In the genomic region with DNA sequence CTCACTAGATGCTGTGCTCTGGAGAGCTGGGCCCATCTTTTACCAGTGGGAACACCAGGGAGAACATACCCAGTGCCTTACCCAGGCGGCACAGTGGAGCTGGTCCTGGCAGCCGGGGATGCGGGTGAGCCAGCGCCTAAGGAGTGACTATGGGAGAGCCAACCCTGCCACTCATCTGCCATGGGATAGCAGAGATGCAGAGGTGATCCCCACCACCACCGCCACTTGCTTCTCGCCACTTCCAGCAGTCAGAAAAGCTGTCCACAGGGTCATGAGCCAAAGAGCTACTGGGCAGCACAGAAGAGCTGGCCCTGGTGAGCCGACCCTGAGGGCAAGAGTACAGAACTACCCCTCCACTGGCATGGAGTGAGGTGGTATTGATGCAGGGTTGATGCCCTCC, we compare ENCODE assay signal across 26 mouse cellular contexts. TPM values are rescaled to one million over a fixed set of nuclear protein-coding genes. Genes with fewer than 3 reads are reported as not detected.
DNase-seq lines count a peak whose midpoint lies in the region; ATAC-seq and TF ChIP-seq lines count a peak whose summit lies in the region.
"Had no signal": no experiment of that assay in that cellular context is flagged by ENCODE, and none has a peak within 500 bp of the region (broad histone marks: within the 10 kb centered on the region; RNA-seq: fewer than 3 reads in every experiment).

No protein-coding gene starts in this region.

- no peaks in the 10 kb centered on the region for H3K27me3 ChIP-seq in heart, embryonic 15.5 days
- H3K27me3 ChIP-seq in heart, adult 2 months (ENCODE audit: control insufficient read depth, insufficient read depth, low read length): no peaks in the 10 kb centered on the region
- no peaks in the 10 kb centered on the region; the same call in 1 of the 2 replicates for H3K27me3 ChIP-seq in E14TG2a.4 (ENCODE audit: insufficient read depth, low read length)
- H3K27me3 ChIP-seq: CH12.LX; embryonic facial prominence, embryonic 12.5 days; forebrain, embryonic 13.5 days; forebrain, embryonic 15.5 days had no signal

- ATAC-seq in heart, embryonic 15.5 days (replicated peaks; ENCODE audit: insufficient number of reproducible peaks, insufficient read depth, low FRiP score, low read depth): peak; percentile 39; the same call in 1 of the 2 replicates
- ATAC-seq: activated CD4-positive, CD25-positive, alpha-beta regulatory T cell, adult 4 months; CD4-positive, CD25-positive, alpha-beta regulatory T cell, adult 4 months; forebrain, embryonic 13.5 days; forebrain, embryonic 15.5 days; forebrain, postnatal 0 days had no signal

- no peaks in the 10 kb centered on the region for H3K4me1 ChIP-seq in heart, embryonic 15.5 days (replicated peaks)
- H3K4me1 ChIP-seq in heart, adult 2 months (ENCODE audit: control insufficient read depth, insufficient read depth, low read length): no peaks in the 10 kb centered on the region
- peaks cover 4% of the 10 kb centered on the region; the same call in 1 of the 2 replicates for H3K4me1 ChIP-seq in E14TG2a.4 (replicated peaks; ENCODE audit: low read depth, low read length)
- H3K4me1 ChIP-seq: embryonic facial prominence, embryonic 10.5 days; embryonic facial prominence, embryonic 12.5 days; forebrain, embryonic 13.5 days; forebrain, embryonic 15.5 days had no signal

- H3K36me3 ChIP-seq in heart, embryonic 15.5 days: no peaks in the 10 kb centered on the region
- H3K36me3 ChIP-seq in heart, adult 2 months (ENCODE audit: control insufficient read depth, insufficient read depth, low read length): no peaks in the 10 kb centered on the region
- H3K36me3 ChIP-seq in E14TG2a.4 (ENCODE audit: insufficient read depth, low read length): no peaks in the 10 kb centered on the region
- H3K36me3 ChIP-seq: embryonic facial prominence, embryonic 10.5 days; embryonic facial prominence, embryonic 12.5 days; forebrain, embryonic 15.5 days had no signal

- TF ChIP-seq EP300 in heart, adult 2 months (IDR thresholded peaks at IDR 0.05; ENCODE audit: insufficient read depth, low read depth, low read length): no peak

- H3K27ac ChIP-seq in heart, embryonic 15.5 days: no peak overlapping the region
- H3K27ac ChIP-seq in heart, adult 2 months: no peak overlapping the region
- H3K27ac ChIP-seq: embryonic facial prominence, embryonic 10.5 days; embryonic facial prominence, embryonic 12.5 days; forebrain, embryonic 13.5 days; forebrain, embryonic 15.5 days had no signal

- H3K4me2 ChIP-seq in heart, embryonic 15.5 days: no peak overlapping the region
- H3K4me2 ChIP-seq: embryonic facial prominence, embryonic 12.5 days; forebrain, embryonic 13.5 days; forebrain, embryonic 15.5 days had no signal

- no peak overlapping the region for H3K4me3 ChIP-seq in heart, embryonic 15.5 days
- no peak overlapping the region for H3K4me3 ChIP-seq in heart, adult 2 months
- H3K4me3 ChIP-seq in E14TG2a.4 (replicated peaks; ENCODE audit: low read length): peak overlapping the region; percentile 29; the same call in 1 of the 2 replicates
- H3K4me3 ChIP-seq: embryonic facial prominence, embryonic 10.5 days; embryonic facial prominence, embryonic 12.5 days; forebrain, embryonic 13.5 days; forebrain, embryonic 15.5 days had no signal

- H3K79me2 ChIP-seq in heart, adult 2 months (replicated peaks; ENCODE audit: control insufficient read depth, insufficient read depth, low read length): no peaks in the 10 kb centered on the region

- WGBS in heart, embryonic 15.5 days: 88% methylated on average over 7 of the region's 7 CpGs
- WGBS in heart, adult 2 months: 84% methylated on average over 7 of the region's 7 CpGs

- no peak for TF ChIP-seq POLR2A in heart, adult 2 months (IDR thresholded peaks at IDR 0.05; ENCODE audit: insufficient read depth, low read depth, low read length)

- no peak overlapping the region for H3K9ac ChIP-seq in heart, embryonic 15.5 days
- H3K9ac ChIP-seq in heart, adult 2 months (ENCODE audit: low read depth, low read length): no peak overlapping the region
- H3K9ac ChIP-seq: embryonic facial prominence, embryonic 12.5 days; forebrain, embryonic 13.5 days; forebrain, embryonic 15.5 days; forebrain, postnatal 0 days had no signal

- no peaks in the 10 kb centered on the region for H3K9me3 ChIP-seq in heart, embryonic 15.5 days (replicated peaks)
- H3K9me3 ChIP-seq in E14TG2a.4 (ENCODE audit: low read length): no peaks in the 10 kb centered on the region
- H3K9me3 ChIP-seq: embryonic facial prominence, embryonic 10.5 days; embryonic facial prominence, embryonic 12.5 days; forebrain, embryonic 13.5 days; forebrain, embryonic 15.5 days had no signal

- no peak for TF ChIP-seq CTCF in heart, adult 2 months (IDR thresholded peaks at IDR 0.05)
- TF ChIP-seq CTCF in E14TG2a.4 (conservative IDR thresholded peaks at IDR 0.05; ENCODE audit: low read length): no peak

- intact Hi-C loops in heart, postnatal 36 days (cut with DNase I): no loop called here
- intact Hi-C loops in heart, adult 2 months (cut with DNase I): no loop called here

- peak; percentile 55 for DNase-seq in heart, adult 11 months
- DNase-seq in heart, postnatal 36 days: no peak
- no peak for DNase-seq in heart, adult 2 months
- no peak for DNase-seq in T-cell, adult 2 months (ENCODE audit: low spot score)
- DNase-seq: adrenal gland, adult 8-10 months; adrenal gland, postnatal 14 days; adrenal gland, postnatal 36 days; B cell, adult 2 months; cerebellum, adult 11-12 months; cerebellum, adult 2 months; cerebellum, adult 9-10 months; cerebellum, postnatal 10 days; cerebellum, postnatal 25 days; forebrain, postnatal 0 days had no signal

RNA-seq across cellular contexts. Expression of gene Kcnmb3, which starts 12.1 kb away (rescaled TPM):
- not detected for total RNA-seq in heart, postnatal 36 days (2021)
- not detected in 2 replicates for polyA plus RNA-seq in heart, embryonic 15.5 days (2015; fragmentation: Nextera tagmentation; extraction: Ambion mirVana)
- not detected for total RNA-seq in heart, adult 2 months (2021)
- polyA plus RNA-seq in heart, adult 2 months (2012; rRNA removed): not detected in 2 replicates
- total RNA-seq: adrenal gland, adult 18-20 months; forebrain, postnatal 0 days; MEL had no signal
- polyA plus RNA-seq: cortical plate, adult 2 months; forebrain, postnatal 0 days had no signal

RNA-seq across cellular contexts. Expression of gene Zfp639, which starts 30.1 kb away (rescaled TPM):
- total RNA-seq in heart, postnatal 36 days (2021): 10 to 100 TPM; 27.3 to 31.6 TPM
- 25.6 and 29.5 TPM in 2 replicates for polyA plus RNA-seq in heart, embryonic 15.5 days (2015; fragmentation: Nextera tagmentation; extraction: Ambion mirVana)
- total RNA-seq in heart, adult 2 months (2021): 10 to 100 TPM; 22.1 to 28.0 TPM
- 20.6 and 26.2 TPM in 2 replicates for polyA plus RNA-seq in heart, adult 2 months (2012; rRNA removed)

RNA-seq across cellular contexts. Expression of gene Mfn1, which starts 49.3 kb away (rescaled TPM):
- total RNA-seq in heart, postnatal 36 days (2021): 100 to 1,000 TPM; 432 to 477 TPM
- polyA plus RNA-seq in heart, embryonic 15.5 days (2015; fragmentation: Nextera tagmentation; extraction: Ambion mirVana): 60.8 and 78.6 TPM in 2 replicates
- 100 to 1,000 TPM; 384 to 501 TPM for total RNA-seq in heart, adult 2 months (2021)
- polyA plus RNA-seq in heart, adult 2 months (2012; rRNA removed): 80.0 and 147 TPM in 2 replicates
